Mouse (Mus musculus) adrenal gland, adult 2 months (tissue): ENCODE results near the gene 9430038I01Rik. TPM values are rescaled to one million over a fixed set of nuclear protein-coding genes. Genes with fewer than 3 reads are reported as not detected.
"Not testable (repeated sequence)": the region's sequence is repeated elsewhere in the genome, so short reads cannot be mapped to it uniquely, and the experiment has no call there.

Experiments
- DNase-seq: peaks from one replicate; pipeline ENCODE4 v3.0.0; 2021
- long read RNA-seq: library from polyadenylated mRNA; stranded (forward); transcript quantifications from one replicate; pipeline ENCODE4 v2.0.0, GENCODE M21; 2021
- polyA plus RNA-seq: library from polyadenylated mRNA; depleted of rRNA; stranded (reverse); fragments of >200 nt; gene quantifications from 2 replicates; pipeline ENCODE4 v1.2.3, GENCODE M21; 2012; rRNA removed
- total RNA-seq, 2 experiments: library from RNA; stranded (reverse); gene quantifications; 2 replicates each; pipeline ENCODE4 v1.2.3; 2021

9430038I01Rik gene
- 1 to 10 TPM; 9.3 to 9.7 TPM for total RNA-seq
- polyA plus RNA-seq, result 6.1 and 8.9 TPM in 2 replicates
- long read RNA-seq, transcript 9430038I01Rik-201 (4 exons, 1,126 nt), result major isoform, 10 of 13 reads
- long read RNA-seq, partial matches to known transcripts, result 0 of 13 reads
- long read RNA-seq, other reads (novel, unspliced or antisense), result 2 of 13 reads

GRCm38 (mm10) chr7:137410337-137411197 lies at the start of gene 9430038I01Rik:
TSS of gene 9430038I01Rik (minus strand) at chr7:137410762.
- peak; percentile 98 for DNase-seq

GRCm38 (mm10) chr7:137445321-137445720 lies 34.8 kb upstream of the 9430038I01Rik start:
- no peak for DNase-seq

- no peak for DNase-seq
Observed at GRCm38 (mm10) chr7:137442951-137443350, 32.4 kb upstream of the 9430038I01Rik start.

- not testable (repeated sequence) for DNase-seq
Observed at GRCm38 (mm10) chr7:137438962-137439361, 28.4 kb upstream of the 9430038I01Rik start.

- DNase-seq, result no peak
Observed at GRCm38 (mm10) chr7:137438179-137438550, 27.6 kb upstream of the 9430038I01Rik start.

GRCm38 (mm10) chr7:137437440-137438178 lies 27.0 kb upstream of the 9430038I01Rik start, which contains the start of gene Glrx3:
TSS of gene Glrx3 (plus strand) at chr7:137437614.
- peak; percentile 98 for DNase-seq

GRCm38 (mm10) chr7:137436901-137437300 lies 26.3 kb upstream of the 9430038I01Rik start:
- no peak for DNase-seq

- no peak for DNase-seq
Observed at GRCm38 (mm10) chr7:137431769-137432603, 21.4 kb upstream of the 9430038I01Rik start.

- DNase-seq, result no peak
Observed at GRCm38 (mm10) chr7:137426693-137427092, 16.1 kb upstream of the 9430038I01Rik start.

- DNase-seq, result no peak
Observed at GRCm38 (mm10) chr7:137421236-137421635, 10.7 kb upstream of the 9430038I01Rik start.

- DNase-seq, result no peak
Observed at GRCm38 (mm10) chr7:137420550-137420949, 10.0 kb upstream of the 9430038I01Rik start.

- DNase-seq, result no peak
Observed at GRCm38 (mm10) chr7:137414710-137415109, 4.1 kb upstream of the 9430038I01Rik start.

- no peak for DNase-seq
Observed at GRCm38 (mm10) chr7:137407428-137408058, 3.0 kb downstream of the 9430038I01Rik start.

GRCm38 (mm10) chr7:137404146-137404545 lies 6.4 kb downstream of the 9430038I01Rik start:
- no peak for DNase-seq

- no peak for DNase-seq
Observed at GRCm38 (mm10) chr7:137398973-137399372, 11.6 kb downstream of the 9430038I01Rik start.

GRCm38 (mm10) chr7:137397361-137397910 lies 13.1 kb downstream of the 9430038I01Rik start:
- peak; percentile 85 for DNase-seq

GRCm38 (mm10) chr7:137395421-137395820 lies 15.1 kb downstream of the 9430038I01Rik start:
- peak; percentile 10 for DNase-seq

- DNase-seq, result no peak
Observed at GRCm38 (mm10) chr7:137387863-137388262, 22.7 kb downstream of the 9430038I01Rik start.

- no peak for DNase-seq
Observed at GRCm38 (mm10) chr7:137374996-137375395, 35.6 kb downstream of the 9430038I01Rik start.

- no peak for DNase-seq
Observed at GRCm38 (mm10) chr7:137371770-137372169, 38.8 kb downstream of the 9430038I01Rik start.

- DNase-seq, result no peak
Observed at GRCm38 (mm10) chr7:137370175-137370574, 40.4 kb downstream of the 9430038I01Rik start.
